Mouse (Mus musculus) heart, postnatal 14 days (tissue): ENCODE measurements around the gene Plekha7. TPM values are rescaled to one million over a fixed set of nuclear protein-coding genes. Genes with fewer than 3 reads are reported as not detected.

ENCODE experiments used
- DNase-seq, 2 experiments: peaks; one replicate each; pipeline ENCODE4 v3.0.0; 2021 to 2022
- intact Hi-C: fragments of 180-260 bp; cut with DNase I; formaldehyde crosslinking; loops from one replicate; pipeline ENCODE4 v1.15.1; 2025
- long read RNA-seq, 2 experiments: library from polyadenylated mRNA; stranded (forward); transcript quantifications; one replicate each; pipeline ENCODE4 v2.0.0; 2021
- total RNA-seq, 2 experiments: library from RNA; stranded (reverse); gene quantifications; 2 replicates each; pipeline ENCODE4 v1.2.3; 2021

Gene Plekha7
- 1 to 10 TPM; 5.9 to 9.1 TPM for total RNA-seq
- long read RNA-seq, experiment 1, full-length matches to known transcripts, result 1 of 8 reads
- long read RNA-seq, experiment 1, partial matches to known transcripts, result 4 of 8 reads
- long read RNA-seq, experiment 1, other reads (novel, unspliced or antisense), result 3 of 8 reads
- long read RNA-seq, experiment 2, full-length matches to known transcripts, result 1 of 7 reads
- long read RNA-seq, experiment 2, partial matches to known transcripts, result 5 of 7 reads
- long read RNA-seq, experiment 2, other reads (novel, unspliced or antisense), result 1 of 7 reads

- DNase-seq, result peak; percentile 24 to 34
- intact Hi-C loops, result no loop called here
These were observed at the start of gene Plekha7 for GRCm38 (mm10) chr7:116307871-116308631. Gene Plekha7 (minus strand): TSS chr7:116308376.

- peak; percentile 63 to 76 for DNase-seq
- intact Hi-C loops, result loop anchor here (5.0 kb wide), 1 partner anchor 271 kb away; no protein-coding TSS in a partner anchor
These were observed 28.1 kb upstream of the Plekha7 start for GRCm38 (mm10) chr7:116336226-116336625.

- intact Hi-C loops, result loop anchor here (5.0 kb wide), 1 partner anchor 272 kb away; no protein-coding TSS in a partner anchor
These were observed 27.0 kb upstream of the Plekha7 start for GRCm38 (mm10) chr7:116335133-116335532.

GRCm38 (mm10) chr7:116334669-116335038 lies 26.5 kb upstream of the Plekha7 start:
- intact Hi-C loops, result loop anchor here (5.0 kb wide), 2 partner anchors 108 to 273 kb away; partner anchors contain the start of gene Pik3c2a
- DNase-seq, result no peak

More at GRCm38 (mm10) chr7:116335133-116335532, 27.0 kb upstream of the Plekha7 start:
- no peak for DNase-seq

GRCm38 (mm10) chr7:116333713-116334668 lies 25.8 kb upstream of the Plekha7 start, which contains the start of gene Rps13:
Gene Rps13 (minus strand): TSS chr7:116334195.
- peak; percentile 97 to 98 for DNase-seq
- intact Hi-C loops, result loop anchor here (5.0 kb wide), 1 partner anchor 108 kb away; the partner anchor contains the start of gene Pik3c2a

- intact Hi-C loops, result loop anchor here (5.0 kb wide), 1 partner anchor 111 kb away; the partner anchor contains the start of gene Pik3c2a
- DNase-seq, result no peak
These were observed 23.1 kb upstream of the Plekha7 start for GRCm38 (mm10) chr7:116331246-116331645.

- intact Hi-C loops, result loop anchor here (5.0 to 10.0 kb wide), 2 partner anchors 112 to 195 kb away; partner anchors contain the start of gene Pik3c2a
- no peak for DNase-seq
These were observed 21.7 kb upstream of the Plekha7 start for GRCm38 (mm10) chr7:116329858-116330257.

- DNase-seq, result no peak
- intact Hi-C loops, result loop anchor here (10.0 kb wide), 1 partner anchor 194 kb away; no protein-coding TSS in a partner anchor
These were observed 20.6 kb upstream of the Plekha7 start for GRCm38 (mm10) chr7:116328777-116329176.

GRCm38 (mm10) chr7:116327901-116328300 lies 19.7 kb upstream of the Plekha7 start:
- no peak for DNase-seq
- intact Hi-C loops, result loop anchor here (10.0 kb wide), 1 partner anchor 193 kb away; no protein-coding TSS in a partner anchor

GRCm38 (mm10) chr7:116323331-116323964 lies 15.3 kb upstream of the Plekha7 start:
- peak; percentile 72 to 81 for DNase-seq
- intact Hi-C loops, result loop anchor here (2.0 to 10.0 kb wide), 4 partner anchors 61 to 189 kb away; no protein-coding TSS in a partner anchor

- no peak for DNase-seq
- intact Hi-C loops, result no loop called here
These were observed 1.3 kb upstream of the Plekha7 start for GRCm38 (mm10) chr7:116309456-116309855.

- no peak for DNase-seq
- intact Hi-C loops, result no loop called here
These were observed 436 bp upstream of the Plekha7 start for GRCm38 (mm10) chr7:116308632-116308991.

GRCm38 (mm10) chr7:116307099-116307870 lies 891 bp downstream of the Plekha7 start:
- peak; percentile 68 to 69 for DNase-seq
- intact Hi-C loops, result no loop called here

GRCm38 (mm10) chr7:116306601-116307000 lies 1.6 kb downstream of the Plekha7 start:
- intact Hi-C loops, result no loop called here
- DNase-seq, result no peak

GRCm38 (mm10) chr7:116301661-116302311 lies 6.4 kb downstream of the Plekha7 start:
- intact Hi-C loops, result no loop called here
- peak; percentile 12 to 27 for DNase-seq

- intact Hi-C loops, result no loop called here
- no peak for DNase-seq
These were observed 7.0 kb downstream of the Plekha7 start for GRCm38 (mm10) chr7:116301144-116301543.

- intact Hi-C loops, result no loop called here
These were observed 9.3 kb downstream of the Plekha7 start for GRCm38 (mm10) chr7:116298851-116299250.

GRCm38 (mm10) chr7:116298389-116298788 lies 9.8 kb downstream of the Plekha7 start:
- intact Hi-C loops, result no loop called here
- no peak for DNase-seq

More at GRCm38 (mm10) chr7:116298851-116299250, 9.3 kb downstream of the Plekha7 start:
- no peak for DNase-seq
